Mouse (Mus musculus): ENCODE measurements around the gene Gm49405. TPM values are rescaled to one million over a fixed set of nuclear protein-coding genes. Genes with fewer than 3 reads are reported as not detected.

The Gm49405 gene
- polyA plus RNA-seq, 1 experiment from 2014 or later = 4.9 TPM

GRCm38 (mm10) chr19:4014802-4015201, 14.4 kb downstream of the Gm49405 start:
- ATAC-seq (ENCODE audit: low read depth) = no peak
- no peak overlapping the region for H3K4me3 ChIP-seq (ENCODE audit: low read depth, low read length)
- H3K9ac ChIP-seq (replicated peaks; ENCODE audit: low read depth, low read length) = no peak overlapping the region

GRCm38 (mm10) chr19:4015635-4016034, 15.2 kb downstream of the Gm49405 start:
- Histone ChIP-seq H3K4me1 (ENCODE audit: control insufficient read depth, insufficient read depth, low read length) (peaks cover 11% of the 10 kb centered on the region), H3K27ac (ENCODE audit: low read depth, low read length) (no peak overlapping the region), H3K4me2 (ENCODE audit: low read depth, low read length) (no peak overlapping the region), H3K9ac (replicated peaks; ENCODE audit: low read depth, low read length) (no peak overlapping the region), H3K36me3 (ENCODE audit: control insufficient read depth, insufficient read depth, low read length) (no peaks in the 10 kb centered on the region), H3K9me3 (ENCODE audit: control insufficient read depth, low read length) (no peaks in the 10 kb centered on the region), H3K27me3 (ENCODE audit: control insufficient read depth, insufficient read depth, low read length) (no peaks in the 10 kb centered on the region), H3K4me3 (ENCODE audit: low read depth, low read length) (no peak overlapping the region)
- WGBS = 70% methylated on average over 5 of the region's 5 CpGs
- ATAC-seq (ENCODE audit: low read depth) = no peak

More at GRCm38 (mm10) chr19:4014802-4015201, 14.4 kb downstream of the Gm49405 start:
- H3K4me1 ChIP-seq (ENCODE audit: control insufficient read depth, insufficient read depth, low read length) = peaks cover 11% of the 10 kb centered on the region
- no peaks in the 10 kb centered on the region for H3K9me3 ChIP-seq (ENCODE audit: control insufficient read depth, low read length)
- H3K27me3 ChIP-seq (ENCODE audit: control insufficient read depth, insufficient read depth, low read length) = no peaks in the 10 kb centered on the region
- peaks cover 6% of the 10 kb centered on the region; the same call in 1 of the 2 replicates for H3K36me3 ChIP-seq (ENCODE audit: control insufficient read depth, insufficient read depth, low read length)
- H3K4me2 ChIP-seq (ENCODE audit: low read depth, low read length) = no peak overlapping the region
- H3K27ac ChIP-seq (ENCODE audit: low read depth, low read length) = no peak overlapping the region

GRCm38 (mm10) chr19:4017921-4018587, 17.6 kb downstream of the Gm49405 start:
- no peak overlapping the region for H3K4me2 ChIP-seq (ENCODE audit: low read depth, low read length)
- H3K4me3 ChIP-seq (ENCODE audit: low read depth, low read length) = no peak overlapping the region
- no peak overlapping the region for H3K27ac ChIP-seq (ENCODE audit: low read depth, low read length)
- WGBS = 73% methylated on average over 10 of the region's 10 CpGs
- H3K4me1 ChIP-seq (ENCODE audit: control insufficient read depth, insufficient read depth, low read length) = no peaks in the 10 kb centered on the region
- no peaks in the 10 kb centered on the region for H3K27me3 ChIP-seq (ENCODE audit: control insufficient read depth, insufficient read depth, low read length)
- no peaks in the 10 kb centered on the region for H3K36me3 ChIP-seq (ENCODE audit: control insufficient read depth, insufficient read depth, low read length)
- no peak for ATAC-seq (ENCODE audit: low read depth)
- no peaks in the 10 kb centered on the region for H3K9me3 ChIP-seq (ENCODE audit: control insufficient read depth, low read length)
- no peak overlapping the region for H3K9ac ChIP-seq (replicated peaks; ENCODE audit: low read depth, low read length)

- ATAC-seq (ENCODE audit: low read depth) = peak; percentile 81; the same call in 1 of the 2 replicates
- Histone ChIP-seq H3K9ac (replicated peaks; ENCODE audit: low read depth, low read length) (no peak overlapping the region), H3K36me3 (ENCODE audit: control insufficient read depth, insufficient read depth, low read length) (no peaks in the 10 kb centered on the region), H3K4me1 (ENCODE audit: control insufficient read depth, insufficient read depth, low read length) (no peaks in the 10 kb centered on the region), H3K27ac (ENCODE audit: low read depth, low read length) (no peak overlapping the region), H3K4me3 (ENCODE audit: low read depth, low read length) (no peak overlapping the region), H3K27me3 (ENCODE audit: control insufficient read depth, insufficient read depth, low read length) (no peaks in the 10 kb centered on the region), H3K4me2 (ENCODE audit: low read depth, low read length) (no peak overlapping the region), H3K9me3 (ENCODE audit: control insufficient read depth, low read length) (no peaks in the 10 kb centered on the region)
- 27% methylated on average over 18 of the region's 18 CpGs for WGBS
Measured at GRCm38 (mm10) chr19:4018743-4019583, 18.5 kb downstream of the Gm49405 start.

- no peaks in the 10 kb centered on the region for H3K4me1 ChIP-seq (ENCODE audit: control insufficient read depth, insufficient read depth, low read length)
- H3K36me3 ChIP-seq (ENCODE audit: control insufficient read depth, insufficient read depth, low read length) = no peaks in the 10 kb centered on the region
- H3K27ac ChIP-seq (ENCODE audit: low read depth, low read length) = no peak overlapping the region
- no peak overlapping the region for H3K9ac ChIP-seq (replicated peaks; ENCODE audit: low read depth, low read length)
- WGBS = 80% methylated on average over 7 of the region's 7 CpGs
- no peak overlapping the region for H3K4me3 ChIP-seq (ENCODE audit: low read depth, low read length)
- no peaks in the 10 kb centered on the region for H3K27me3 ChIP-seq (ENCODE audit: control insufficient read depth, insufficient read depth, low read length)
- no peak for ATAC-seq (ENCODE audit: low read depth)
- no peaks in the 10 kb centered on the region for H3K9me3 ChIP-seq (ENCODE audit: control insufficient read depth, low read length)
- H3K4me2 ChIP-seq (ENCODE audit: low read depth, low read length) = no peak overlapping the region
Measured at GRCm38 (mm10) chr19:4023185-4023584, 22.8 kb downstream of the Gm49405 start.

GRCm38 (mm10) chr19:4027576-4027975, 27.1 kb downstream of the Gm49405 start:
- H3K36me3 ChIP-seq (ENCODE audit: control insufficient read depth, insufficient read depth, low read length) = no peaks in the 10 kb centered on the region
- H3K4me1 ChIP-seq (ENCODE audit: control insufficient read depth, insufficient read depth, low read length) = no peaks in the 10 kb centered on the region
- no peak for ATAC-seq (ENCODE audit: low read depth)
- H3K4me3 ChIP-seq (ENCODE audit: low read depth, low read length) = no peak overlapping the region
- H3K4me2 ChIP-seq (ENCODE audit: low read depth, low read length) = no peak overlapping the region
- no peaks in the 10 kb centered on the region for H3K27me3 ChIP-seq (ENCODE audit: control insufficient read depth, insufficient read depth, low read length)
- H3K9ac ChIP-seq (replicated peaks; ENCODE audit: low read depth, low read length) = no peak overlapping the region
- no peaks in the 10 kb centered on the region for H3K9me3 ChIP-seq (ENCODE audit: control insufficient read depth, low read length)
- H3K27ac ChIP-seq (ENCODE audit: low read depth, low read length) = no peak overlapping the region

- Histone ChIP-seq H3K27ac (ENCODE audit: low read depth, low read length) (no peak overlapping the region), H3K9me3 (ENCODE audit: control insufficient read depth, low read length) (no peaks in the 10 kb centered on the region), H3K36me3 (ENCODE audit: control insufficient read depth, insufficient read depth, low read length) (no peaks in the 10 kb centered on the region), H3K4me3 (ENCODE audit: low read depth, low read length) (no peak overlapping the region), H3K4me1 (ENCODE audit: control insufficient read depth, insufficient read depth, low read length) (no peaks in the 10 kb centered on the region), H3K27me3 (ENCODE audit: control insufficient read depth, insufficient read depth, low read length) (no peaks in the 10 kb centered on the region), H3K9ac (replicated peaks; ENCODE audit: low read depth, low read length) (no peak overlapping the region), H3K4me2 (ENCODE audit: low read depth, low read length) (no peak overlapping the region)
- 81% methylated on average over 7 of the region's 7 CpGs for WGBS
- ATAC-seq (ENCODE audit: low read depth) = no peak
Measured at GRCm38 (mm10) chr19:4032668-4033067, 32.2 kb downstream of the Gm49405 start.

GRCm38 (mm10) chr19:4033298-4033697, 32.9 kb downstream of the Gm49405 start:
- no peak overlapping the region for H3K27ac ChIP-seq (ENCODE audit: low read depth, low read length)
- H3K4me3 ChIP-seq (ENCODE audit: low read depth, low read length) = no peak overlapping the region
- no peak for ATAC-seq (ENCODE audit: low read depth)
- H3K9me3 ChIP-seq (ENCODE audit: control insufficient read depth, low read length) = no peaks in the 10 kb centered on the region
- no peak overlapping the region for H3K4me2 ChIP-seq (ENCODE audit: low read depth, low read length)
- WGBS = 81% methylated on average over 3 of the region's 3 CpGs
- no peaks in the 10 kb centered on the region for H3K27me3 ChIP-seq (ENCODE audit: control insufficient read depth, insufficient read depth, low read length)
- no peaks in the 10 kb centered on the region for H3K36me3 ChIP-seq (ENCODE audit: control insufficient read depth, insufficient read depth, low read length)
- no peak overlapping the region for H3K9ac ChIP-seq (replicated peaks; ENCODE audit: low read depth, low read length)
- no peaks in the 10 kb centered on the region; the same call in 1 of the 2 replicates for H3K4me1 ChIP-seq (ENCODE audit: control insufficient read depth, insufficient read depth, low read length)

GRCm38 (mm10) chr19:4033742-4034141, 33.3 kb downstream of the Gm49405 start:
- 66% methylated on average over 5 of the region's 5 CpGs for WGBS
- Histone ChIP-seq H3K4me3 (ENCODE audit: low read depth, low read length) (no peak overlapping the region), H3K27me3 (ENCODE audit: control insufficient read depth, insufficient read depth, low read length) (no peaks in the 10 kb centered on the region), H3K36me3 (ENCODE audit: control insufficient read depth, insufficient read depth, low read length) (no peaks in the 10 kb centered on the region), H3K27ac (ENCODE audit: low read depth, low read length) (no peak overlapping the region), H3K9ac (replicated peaks; ENCODE audit: low read depth, low read length) (no peak overlapping the region), H3K4me1 (ENCODE audit: control insufficient read depth, insufficient read depth, low read length) (no peaks in the 10 kb centered on the region; the same call in 1 of the 2 replicates), H3K4me2 (ENCODE audit: low read depth, low read length) (no peak overlapping the region), H3K9me3 (ENCODE audit: control insufficient read depth, low read length) (no peaks in the 10 kb centered on the region)
- ATAC-seq (ENCODE audit: low read depth) = no peak
